Mouse (Mus musculus) myocyte (in vitro differentiated cells): ENCODE measurements around the gene Rab3gap1. TPM values are rescaled to one million over a fixed set of nuclear protein-coding genes. Genes with fewer than 3 reads are reported as not detected.
A peak's percentile ranks its signal among the peaks of the same experiment; 100 is the strongest.

Experiments
- H3K27me3 ChIP-seq: one replicate; pipeline ENCODE4 v1.6.1; 2011; ENCODE audit not compliant: control insufficient read depth, insufficient read depth, insufficient read length
- H3K36me3 ChIP-seq: one replicate; pipeline ENCODE4 v1.6.1; 2011; ENCODE audit not compliant: control insufficient read depth, insufficient read depth
- H3K4me2 ChIP-seq: one replicate; pipeline ENCODE4 v1.6.1; 2011; ENCODE audit warnings: low read depth, control low read depth
- H3K4me3 ChIP-seq: one replicate; pipeline ENCODE4 v1.5.1; 2011; ENCODE audit warnings: mild to moderate bottlenecking, control low read depth, moderate library complexity
- H3K79me2 ChIP-seq: one replicate; pipeline ENCODE4 v1.6.1; 2011; ENCODE audit not compliant: control insufficient read depth, insufficient read depth
- H3ac ChIP-seq: one replicate; pipeline ENCODE4 v1.6.1; 2011; ENCODE audit not compliant: control insufficient read depth, insufficient read length
- CEBPB ChIP-seq: IDR thresholded peaks from 2 replicates; pipeline ENCODE4 v1.6.1; 2011; ENCODE audit warnings: mild to moderate bottlenecking, moderate library complexity; ENCODE audit not compliant: poor library complexity, insufficient read depth, severe bottlenecking
- E2F4 ChIP-seq: IDR thresholded peaks from one replicate; pipeline ENCODE4 v1.6.1; 2011; ENCODE audit warnings: mild to moderate bottlenecking, control low read depth, moderate library complexity; ENCODE audit not compliant: insufficient read depth
- MAX ChIP-seq: IDR thresholded peaks from one replicate; pipeline ENCODE4 v1.6.1; 2011; ENCODE audit warnings: low read depth, mild to moderate bottlenecking, control low read depth
- MYOD1 ChIP-seq, 3 experiments: IDR thresholded peaks; one replicate each; pipeline ENCODE4 v1.6.1; 2011; ENCODE audit warnings: control low read depth in 2 of 3, low read depth in 2 of 3, mild to moderate bottlenecking in 2 of 3, moderate library complexity in 1 of 3; ENCODE audit not compliant: insufficient read length in 2 of 3, control insufficient read depth in 1 of 3
- MYOG ChIP-seq, 3 experiments: IDR thresholded peaks; one replicate each; pipeline ENCODE4 v1.6.1; 2011; ENCODE audit warnings: control low read depth in 2 of 3, low read depth in 2 of 3, mild to moderate bottlenecking in 2 of 3; ENCODE audit not compliant: insufficient read length in 2 of 3, control insufficient read depth in 1 of 3, insufficient read depth in 1 of 3
- POLR2A ChIP-seq: IDR thresholded peaks from one replicate; pipeline ENCODE4 v1.6.1; 2011; ENCODE audit warnings: low read depth, mild to moderate bottlenecking, control low read depth, moderate library complexity; ENCODE audit not compliant: insufficient read length
- POLR2AphosphoS2 ChIP-seq: IDR thresholded peaks from one replicate; pipeline ENCODE4 v1.6.1; 2011; ENCODE audit warnings: low read depth, control low read depth; ENCODE audit not compliant: insufficient read length
- REST ChIP-seq: IDR thresholded peaks from one replicate; pipeline ENCODE4 v1.6.1; 2011; ENCODE audit warnings: mild to moderate bottlenecking, control low read depth, moderate library complexity; ENCODE audit not compliant: insufficient read depth, insufficient read length
- SRF ChIP-seq: IDR thresholded peaks from one replicate; pipeline ENCODE4 v1.6.1; 2011; ENCODE audit warnings: low read depth; ENCODE audit not compliant: control insufficient read depth, insufficient read length
- TCF12 ChIP-seq: IDR thresholded peaks from one replicate; pipeline ENCODE4 v1.6.1; 2011; ENCODE audit warnings: mild to moderate bottlenecking, control low read depth; ENCODE audit not compliant: poor library complexity, insufficient read depth, severe bottlenecking
- TCF3 ChIP-seq: IDR thresholded peaks from one replicate; pipeline ENCODE4 v1.6.1; 2011; ENCODE audit warnings: low read depth, control low read depth; ENCODE audit not compliant: insufficient read length
- USF1 ChIP-seq: IDR thresholded peaks from one replicate; pipeline ENCODE4 v1.6.1; 2011; ENCODE audit warnings: low read depth, mild to moderate bottlenecking, control low read depth, moderate library complexity
- polyA plus RNA-seq: library from polyadenylated mRNA; unstranded; fragments of >200 nt; fragmentation: generic; extraction: Trizol; gene quantifications from one replicate; pipeline ENCODE4 v1.2.1, GENCODE M21; 2012; ENCODE audit warnings: missing spikeins

Rab3gap1 gene
- polyA plus RNA-seq, 1 experiment: 20.0 TPM

DNA sequence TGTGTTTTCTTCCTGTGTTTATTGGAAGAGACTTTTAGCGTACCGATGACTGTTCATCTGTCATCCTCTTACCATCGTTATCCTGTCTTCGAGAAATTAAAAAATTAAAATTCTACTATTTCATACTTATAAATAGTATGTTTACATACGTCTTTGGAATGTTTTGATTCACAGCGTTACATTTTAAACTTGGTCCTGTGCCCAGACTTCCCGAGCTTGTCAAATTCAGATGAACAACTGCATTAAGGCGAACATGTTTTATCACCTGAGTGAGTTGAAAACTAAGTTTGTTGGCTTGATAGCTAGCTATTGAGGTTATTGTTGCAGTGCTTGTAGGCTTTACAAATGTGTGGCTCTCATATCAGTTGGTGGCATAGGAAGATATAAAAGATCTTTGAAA, 703 bp downstream of the Rab3gap1 start:
- TF ChIP-seq MYOD1 (IDR thresholded peaks at IDR 0.05; ENCODE audit: control insufficient read depth in 1 of 3, insufficient read length in 2 of 3, low read depth in 2 of 3) (no peak), REST (no peak), CEBPB (no peak), POLR2A (no peak), MYOG (IDR thresholded peaks at IDR 0.05; ENCODE audit: control insufficient read depth in 1 of 3, insufficient read depth in 1 of 3, insufficient read length in 2 of 3, low read depth in 2 of 3) (no peak), E2F4 (no peak), TCF3 (no peak), MAX (no peak), POLR2AphosphoS2 (no peak), TCF12 (no peak), USF1 (no peak), SRF (no peak)
- H3K36me3 ChIP-seq: peaks cover 6% of the 10 kb centered on the region
- H3K27me3 ChIP-seq: no peaks in the 10 kb centered on the region
- H3ac ChIP-seq: no peak overlapping the region
- peak overlapping the region; percentile 70 for H3K4me2 ChIP-seq
- H3K79me2 ChIP-seq: peaks cover 21% of the 10 kb centered on the region
- H3K4me3 ChIP-seq: peak overlapping the region; percentile 83

DNA sequence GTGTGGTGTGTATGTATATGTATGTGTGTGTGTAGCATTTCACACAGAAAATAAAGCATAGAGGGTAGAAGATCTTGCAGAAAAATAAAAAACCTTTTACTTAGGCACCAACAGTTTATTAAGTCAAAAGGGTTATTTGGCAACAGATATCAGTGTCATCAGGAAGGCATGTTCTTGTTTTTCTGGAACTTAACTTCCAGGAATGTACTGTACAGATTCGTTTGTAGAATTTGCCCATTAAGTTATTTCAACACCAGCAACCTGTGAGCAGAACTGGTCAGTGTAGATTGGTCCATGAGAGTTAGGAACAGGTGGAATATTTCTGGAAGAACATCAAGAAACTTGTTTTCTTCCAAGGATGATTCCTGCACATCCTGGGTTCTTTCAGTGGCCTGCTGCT, 30.8 kb downstream of the Rab3gap1 start:
- Histone ChIP-seq H3K4me3 (no peak overlapping the region), H3K27me3 (no peaks in the 10 kb centered on the region), H3K4me2 (no peak overlapping the region), H3K79me2 (no peaks in the 10 kb centered on the region), H3ac (no peak overlapping the region), H3K36me3 (peaks cover 20% of the 10 kb centered on the region)
- no peak for TF ChIP-seq MAX
- TF ChIP-seq REST: no peak
- no peak for TF ChIP-seq TCF12
- no peak for TF ChIP-seq MYOD1 (IDR thresholded peaks at IDR 0.05; ENCODE audit: control insufficient read depth in 1 of 3, insufficient read length in 2 of 3, low read depth in 2 of 3)
- no peak for TF ChIP-seq POLR2A

GRCm38 (mm10) chr1:127904774-127905385, 36.3 kb downstream of the Rab3gap1 start:
- no peaks in the 10 kb centered on the region for H3K27me3 ChIP-seq
- H3K4me2 ChIP-seq: no peak overlapping the region
- TF ChIP-seq TCF3 (no peak), POLR2AphosphoS2 (no peak), E2F4 (no peak)
- no peak overlapping the region for H3ac ChIP-seq
- peaks cover 33% of the 10 kb centered on the region for H3K36me3 ChIP-seq
- no peaks in the 10 kb centered on the region for H3K79me2 ChIP-seq
- no peak overlapping the region for H3K4me3 ChIP-seq

DNA sequence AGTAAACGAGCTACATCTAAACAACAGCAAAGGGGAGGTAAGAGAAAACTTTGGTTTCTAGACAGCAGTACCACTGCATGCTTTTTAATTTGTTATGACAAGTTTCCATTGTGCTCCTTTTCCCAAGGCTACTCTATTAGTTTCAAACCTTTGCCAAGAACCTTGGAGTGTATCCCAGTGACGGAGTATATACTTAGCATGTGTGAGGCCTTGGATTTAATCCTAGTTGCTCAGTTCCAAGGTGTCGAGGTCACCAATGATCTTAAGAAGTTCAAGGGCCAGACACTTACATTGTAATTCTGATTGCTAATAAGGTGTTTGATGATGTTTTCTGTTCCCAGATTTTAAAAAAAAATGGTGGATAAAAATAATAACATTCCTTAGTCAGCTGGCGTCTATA, 44.5 kb downstream of the Rab3gap1 start:
- Histone ChIP-seq H3K4me2 (no peak overlapping the region), H3K36me3 (peaks cover 9% of the 10 kb centered on the region), H3ac (no peak overlapping the region), H3K4me3 (no peak overlapping the region), H3K79me2 (no peaks in the 10 kb centered on the region), H3K27me3 (no peaks in the 10 kb centered on the region)
- TF ChIP-seq MAX (no peak), USF1 (no peak), SRF (no peak), MYOG (IDR thresholded peaks at IDR 0.05; ENCODE audit: control insufficient read depth in 1 of 3, insufficient read depth in 1 of 3, insufficient read length in 2 of 3, low read depth in 2 of 3) (no peak), TCF3 (no peak), POLR2A (no peak), CEBPB (no peak), POLR2AphosphoS2 (no peak), TCF12 (no peak), E2F4 (no peak), REST (no peak), MYOD1 (IDR thresholded peaks at IDR 0.05; ENCODE audit: control insufficient read depth in 1 of 3, insufficient read length in 2 of 3, low read depth in 2 of 3) (no peak)

DNA sequence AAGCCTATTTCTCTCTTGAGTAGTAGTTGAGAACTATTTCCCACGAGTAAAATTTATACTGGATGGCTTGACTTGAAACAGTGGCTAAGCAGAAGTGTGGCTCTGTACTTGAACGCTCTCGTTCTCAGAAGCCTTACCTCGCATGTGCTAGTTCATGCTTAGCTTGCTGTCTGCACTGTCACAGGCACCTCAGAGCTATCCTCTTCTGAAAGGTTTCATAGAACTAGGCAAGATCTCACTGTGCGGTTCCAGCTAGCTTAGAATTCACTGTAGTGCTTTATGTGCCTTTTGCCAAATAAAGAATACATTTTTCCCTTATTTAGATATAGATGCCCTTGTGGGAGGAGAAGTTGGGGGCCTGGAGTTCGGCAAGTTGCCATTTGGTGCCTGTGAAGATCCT, 46.7 kb downstream of the Rab3gap1 start:
- Histone ChIP-seq H3ac (no peak overlapping the region), H3K79me2 (no peaks in the 10 kb centered on the region), H3K36me3 (peaks cover 22% of the 10 kb centered on the region), H3K4me3 (no peak overlapping the region), H3K4me2 (no peak overlapping the region), H3K27me3 (no peaks in the 10 kb centered on the region)
- TF ChIP-seq SRF (no peak), POLR2A (no peak), REST (no peak), E2F4 (no peak), CEBPB (no peak), MYOD1 (IDR thresholded peaks at IDR 0.05; ENCODE audit: control insufficient read depth in 1 of 3, insufficient read length in 2 of 3, low read depth in 2 of 3) (no peak), TCF3 (no peak), USF1 (no peak), MAX (no peak), POLR2AphosphoS2 (no peak), TCF12 (no peak)

DNA sequence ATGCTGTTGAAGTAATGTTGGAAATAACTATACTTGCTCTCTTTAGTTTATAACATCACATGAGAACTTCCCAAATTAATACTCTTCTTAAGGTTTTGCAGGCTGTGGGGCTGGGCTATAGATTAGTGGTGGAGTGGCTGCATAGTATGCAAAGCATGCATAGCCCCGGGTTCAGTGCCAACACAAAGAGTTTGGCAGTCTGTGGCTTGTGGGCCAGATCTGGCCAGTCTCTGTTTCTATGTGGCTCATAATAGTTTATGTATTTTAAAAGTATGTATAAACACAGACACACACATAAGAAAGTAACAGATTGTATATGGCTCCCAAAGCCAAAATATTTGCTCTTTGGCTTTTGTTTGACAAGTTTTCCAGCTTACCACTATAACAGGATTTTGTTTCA, 47.2 kb downstream of the Rab3gap1 start:
- no peak overlapping the region for H3K4me2 ChIP-seq
- peaks cover 22% of the 10 kb centered on the region for H3K36me3 ChIP-seq
- TF ChIP-seq POLR2A: no peak
- TF ChIP-seq USF1: no peak
- no peak for TF ChIP-seq MYOG (IDR thresholded peaks at IDR 0.05; ENCODE audit: control insufficient read depth in 1 of 3, insufficient read depth in 1 of 3, insufficient read length in 2 of 3, low read depth in 2 of 3)
- no peak for TF ChIP-seq MAX
- TF ChIP-seq TCF12: no peak
- TF ChIP-seq CEBPB: no peak
- no peak for TF ChIP-seq POLR2AphosphoS2
- TF ChIP-seq REST: no peak
- no peak for TF ChIP-seq TCF3
- no peak for TF ChIP-seq SRF
- TF ChIP-seq MYOD1 (IDR thresholded peaks at IDR 0.05; ENCODE audit: control insufficient read depth in 1 of 3, insufficient read length in 2 of 3, low read depth in 2 of 3): no peak
- TF ChIP-seq E2F4: no peak
- H3K27me3 ChIP-seq: no peaks in the 10 kb centered on the region
- no peak overlapping the region for H3ac ChIP-seq
- H3K4me3 ChIP-seq: no peak overlapping the region
- no peaks in the 10 kb centered on the region for H3K79me2 ChIP-seq
